Mouse (Mus musculus) E14TG2a.4 (cell line): ENCODE measurements around the gene Xbp1.

Source experiments
- CTCF ChIP-seq: conservative IDR thresholded peaks from 2 replicates; pipeline ENCODE4 v1.5.1; 2014; ENCODE audit warnings: low read length
- NANOG ChIP-seq: IDR thresholded peaks from 2 replicates; pipeline ENCODE4 v1.6.1; 2014; ENCODE audit warnings: borderline replicate concordance, low read length, mixed read lengths
- POU5F1 ChIP-seq: IDR thresholded peaks from 2 replicates; pipeline ENCODE4 v1.6.1; 2014; ENCODE audit warnings: low read length, borderline replicate concordance

- TF ChIP-seq CTCF (no peak), POU5F1 (no peak), NANOG (no peak)
These were observed 732 bp downstream of the Xbp1 start for GRCm38 (mm10) chr11:5521266-5521515.
